Mouse (Mus musculus): Measurements from ENCODE around the gene Sppl2a.

GRCm38 (mm10) chr2:126892316-126892715 is 40.7 kb downstream of the Sppl2a start:
- TF ChIP-seq CTCF (IDR thresholded peaks at IDR 0.05; ENCODE audit: extremely low read depth, insufficient read length, insufficient replicate concordance, low read depth, low read length) (no peak), POLR2A (IDR thresholded peaks at IDR 0.05; ENCODE audit: low read depth, low read length) (no peak)

Measured in small intestine, adult 2 months (tissue).